Mouse (Mus musculus) kidney, postnatal 0 days (tissue): ENCODE measurements around the gene Sucla2. TPM values are rescaled to one million over a fixed set of nuclear protein-coding genes. Genes with fewer than 3 reads are reported as not detected.
A peak's percentile ranks its signal among the peaks of the same experiment; 100 is the strongest.

ENCODE experiments used
- ATAC-seq: fragments of 200-750 bp; cut with Nextera tagmentation; replicated peaks from 2 replicates; pipeline ENCODE4 v1.8.0; 2017; ENCODE audit warnings: low read depth, moderate number of reproducible peaks, moderate TSS enrichment, moderate library complexity; ENCODE audit not compliant: low FRiP score
- DNase-seq: peaks from one replicate; pipeline ENCODE4 v3.0.0-alpha.2; 2016; ENCODE audit warnings: low spot score
- H3K27ac ChIP-seq: fragments of 300-500 bp; sonication (generic); 2 replicates; pipeline ENCODE4 v1.5.1; 2014; ENCODE audit warnings: mild to moderate bottlenecking
- H3K27me3 ChIP-seq: fragments of 300-500 bp; sonication (generic); 2 replicates; pipeline ENCODE4 v1.6.1; 2014; ENCODE audit warnings: low read length, mixed read lengths; ENCODE audit not compliant: insufficient read depth
- H3K36me3 ChIP-seq: fragments of 300-500 bp; sonication (generic); 2 replicates; pipeline ENCODE4 v1.6.1; 2014; ENCODE audit warnings: low read length, mixed read lengths; ENCODE audit not compliant: insufficient read depth
- H3K4me1 ChIP-seq: fragments of 300-500 bp; sonication (generic); replicated peaks from 2 replicates; pipeline ENCODE4 v1.6.1; 2014; ENCODE audit warnings: antibody characterized with exemption, low read length, mixed read lengths; ENCODE audit not compliant: insufficient read depth
- H3K4me2 ChIP-seq: fragments of 300-500 bp; sonication (generic); 2 replicates; pipeline ENCODE4 v1.6.1; 2014; ENCODE audit warnings: mild to moderate bottlenecking, low read length, moderate library complexity, mixed read lengths
- H3K4me3 ChIP-seq: fragments of 300-500 bp; sonication (generic); replicated peaks from 2 replicates; pipeline ENCODE4 v1.5.1; 2014; ENCODE audit warnings: low read depth, low read length
- H3K9ac ChIP-seq: fragments of 300-500 bp; sonication (generic); 2 replicates; pipeline ENCODE4 v1.6.1; 2014; ENCODE audit warnings: low read depth, low read length
- H3K9me3 ChIP-seq: fragments of 300-500 bp; sonication (generic); replicated peaks from 2 replicates; pipeline ENCODE4 v1.6.1; 2016; ENCODE audit warnings: low read length, inconsistent platforms, mixed read lengths
- CTCF ChIP-seq: IDR thresholded peaks from 2 replicates; pipeline ENCODE4 v1.5.1; 2016; ENCODE audit warnings: antibody characterized with exemption, low read depth, mild to moderate bottlenecking, moderate library complexity
- WGBS: fragments of 180-500 bp; shearing (Covaris S2); extraction: QIAGEN DNeasy Blood & Tissue Kit; methylation state at CpG from one replicate; pipeline ENCODE4 v1.1.7; 2014; 5-methylcytosine and 5-hydroxymethylcytosine counted together
- polyA plus RNA-seq: library from polyadenylated mRNA; unstranded; fragments of >200 nt; fragmentation: Nextera tagmentation; extraction: Ambion mirVana; gene quantifications from 2 replicates; pipeline ENCODE4 v1.2.1, GENCODE M21; 2015

Sucla2 gene
- polyA plus RNA-seq, 1 experiment from 2014 or later, result 172 TPM

DNA sequence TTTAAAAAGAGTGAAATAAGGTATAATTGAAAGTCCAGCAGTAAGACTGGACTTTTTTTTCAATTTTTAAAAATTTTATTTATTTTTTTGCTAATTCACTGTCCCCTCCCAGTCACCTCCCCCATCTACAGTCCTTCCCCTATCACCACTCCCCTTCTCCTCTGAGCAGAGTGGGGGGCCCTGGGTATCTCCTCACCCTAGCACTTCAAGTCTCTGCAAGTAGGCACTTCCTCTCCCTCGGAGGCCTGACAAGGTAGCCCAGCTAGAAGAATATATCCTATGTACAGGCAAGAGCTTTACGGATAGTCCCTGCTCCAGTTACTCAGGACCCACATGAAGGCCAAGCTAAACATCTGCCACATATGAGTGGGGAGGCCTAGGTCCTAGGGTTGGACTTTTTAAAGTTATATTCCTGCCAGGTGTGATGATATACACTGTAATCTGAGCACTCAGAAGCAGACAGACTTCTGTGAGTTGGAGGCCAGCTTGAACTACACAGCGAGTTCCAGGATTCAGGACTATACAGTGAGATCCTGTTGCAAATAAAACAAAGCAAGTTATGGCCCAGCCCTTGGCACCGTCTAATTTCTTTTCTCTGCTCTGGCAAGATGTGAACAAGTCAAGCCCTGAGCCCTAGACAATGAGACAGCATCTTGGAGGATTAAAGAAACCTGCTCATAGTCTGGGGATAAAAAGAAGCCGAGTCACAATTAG is 41.4 kb upstream of the Sucla2 start:
- WGBS, result 39% methylated on average over 5 of the region's 5 CpGs
- Histone ChIP-seq H3K4me3 (no peak overlapping the region), H3K4me2 (no peak overlapping the region), H3K27me3 (no peaks in the 10 kb centered on the region), H3K9me3 (no peaks in the 10 kb centered on the region), H3K9ac (no peak overlapping the region), H3K4me1 (no peaks in the 10 kb centered on the region), H3K27ac (no peak overlapping the region), H3K36me3 (no peaks in the 10 kb centered on the region)
- DNase-seq (no peak), ATAC-seq (no peak)
- TF ChIP-seq CTCF, result no peak

DNA sequence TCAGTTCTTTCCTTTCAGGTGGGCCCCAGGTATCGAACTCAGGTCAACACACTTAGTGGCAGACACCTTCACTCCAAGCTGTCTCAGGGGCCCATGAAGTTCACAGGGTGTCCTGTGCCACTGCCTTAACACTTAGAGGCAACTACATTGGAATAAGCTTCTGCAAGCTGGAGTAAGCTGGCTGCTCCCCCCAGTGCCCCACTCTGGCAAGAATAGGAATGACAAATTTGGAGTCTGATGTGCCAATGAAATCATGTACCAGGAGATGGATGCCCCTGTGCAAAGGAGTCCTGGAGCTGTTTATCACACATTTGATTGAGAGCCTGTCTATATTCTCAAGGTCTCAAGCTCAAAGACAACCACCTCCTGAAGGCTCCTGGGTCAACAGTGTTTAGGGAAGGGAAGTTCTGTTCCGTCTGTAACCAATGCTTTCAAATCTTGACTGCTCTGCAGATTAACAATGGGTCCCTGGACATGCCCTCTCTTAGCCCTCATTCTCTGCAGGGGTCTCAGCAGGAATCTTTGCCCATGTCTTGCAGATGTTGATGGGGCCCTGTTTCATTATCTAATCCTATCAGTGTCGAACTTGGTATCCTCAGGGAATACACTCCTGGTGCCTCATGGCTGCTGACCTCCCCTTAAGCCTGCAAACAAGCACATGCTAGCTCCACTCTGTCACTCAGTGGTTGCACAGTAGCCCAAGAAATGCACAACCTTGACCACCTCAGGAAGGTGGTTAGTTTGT is 40.6 kb upstream of the Sucla2 start:
- H3K27me3 ChIP-seq, result no peaks in the 10 kb centered on the region
- no peaks in the 10 kb centered on the region for H3K4me1 ChIP-seq
- ATAC-seq (no peak), DNase-seq (no peak)
- no peak overlapping the region for H3K27ac ChIP-seq
- WGBS, result 77% methylated on average over 3 of the region's 3 CpGs
- no peaks in the 10 kb centered on the region for H3K9me3 ChIP-seq
- H3K4me3 ChIP-seq, result no peak overlapping the region
- H3K36me3 ChIP-seq, result no peaks in the 10 kb centered on the region
- TF ChIP-seq CTCF, result peak; percentile 22; the same call in 1 of the 2 replicates
- H3K9ac ChIP-seq, result no peak overlapping the region
- H3K4me2 ChIP-seq, result no peak overlapping the region

DNA sequence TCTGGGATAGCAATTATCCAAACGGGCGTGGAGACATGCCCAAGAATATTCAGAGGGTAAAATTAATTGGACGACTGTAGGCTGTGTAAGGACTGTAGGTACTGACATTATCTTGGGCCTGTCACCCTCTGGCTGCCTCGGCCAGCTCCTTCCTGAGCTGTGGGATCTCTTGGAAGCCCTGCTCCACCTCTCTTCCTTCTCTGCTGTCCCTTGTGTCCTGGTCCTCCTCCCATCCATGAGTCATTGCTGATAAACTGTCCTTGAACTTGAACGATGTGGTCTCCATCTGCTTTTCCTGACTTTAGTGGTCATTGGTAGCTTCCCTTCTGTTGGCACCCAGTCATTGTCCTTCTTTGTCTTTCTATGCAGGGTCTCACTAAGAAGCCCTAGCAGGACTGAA is 38.5 kb upstream of the Sucla2 start:
- H3K27me3 ChIP-seq, result no peaks in the 10 kb centered on the region
- no peak overlapping the region for H3K9ac ChIP-seq
- no peak overlapping the region for H3K27ac ChIP-seq
- TF ChIP-seq CTCF, result no peak
- WGBS, result 66% methylated on average over 5 of the region's 5 CpGs
- no peak for DNase-seq
- H3K9me3 ChIP-seq, result no peaks in the 10 kb centered on the region
- no peak overlapping the region for H3K4me2 ChIP-seq
- H3K4me3 ChIP-seq, result no peak overlapping the region
- no peak for ATAC-seq
- no peaks in the 10 kb centered on the region for H3K36me3 ChIP-seq
- no peaks in the 10 kb centered on the region for H3K4me1 ChIP-seq

DNA sequence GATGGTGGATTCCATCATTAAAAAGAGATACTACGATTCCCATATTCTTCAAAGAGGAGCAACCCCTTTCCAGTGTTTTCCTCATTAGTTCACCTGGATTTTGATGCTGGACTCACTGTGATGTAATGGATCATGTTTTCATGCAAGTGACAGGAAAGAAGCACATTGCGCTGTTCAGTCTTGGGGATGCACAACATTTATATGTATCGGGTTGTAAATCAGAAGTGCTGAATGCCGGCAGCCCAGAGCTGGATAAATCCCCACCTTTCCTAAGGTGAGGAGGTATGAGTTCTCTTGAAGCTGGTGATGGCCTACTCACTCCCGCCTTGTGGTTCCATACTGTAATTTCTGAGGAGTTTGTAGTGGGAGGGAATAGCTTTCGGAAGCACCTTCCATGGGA is 31.8 kb upstream of the Sucla2 start:
- ATAC-seq, result no peak
- H3K4me2 ChIP-seq, result no peak overlapping the region
- H3K27me3 ChIP-seq, result no peaks in the 10 kb centered on the region
- H3K27ac ChIP-seq, result no peak overlapping the region
- H3K9ac ChIP-seq, result no peak overlapping the region
- WGBS, result 93% methylated on average over 6 of the region's 6 CpGs
- H3K4me3 ChIP-seq, result no peak overlapping the region
- no peaks in the 10 kb centered on the region for H3K36me3 ChIP-seq
- no peak for DNase-seq
- H3K4me1 ChIP-seq, result no peaks in the 10 kb centered on the region
- no peak for TF ChIP-seq CTCF
- H3K9me3 ChIP-seq, result no peaks in the 10 kb centered on the region

DNA sequence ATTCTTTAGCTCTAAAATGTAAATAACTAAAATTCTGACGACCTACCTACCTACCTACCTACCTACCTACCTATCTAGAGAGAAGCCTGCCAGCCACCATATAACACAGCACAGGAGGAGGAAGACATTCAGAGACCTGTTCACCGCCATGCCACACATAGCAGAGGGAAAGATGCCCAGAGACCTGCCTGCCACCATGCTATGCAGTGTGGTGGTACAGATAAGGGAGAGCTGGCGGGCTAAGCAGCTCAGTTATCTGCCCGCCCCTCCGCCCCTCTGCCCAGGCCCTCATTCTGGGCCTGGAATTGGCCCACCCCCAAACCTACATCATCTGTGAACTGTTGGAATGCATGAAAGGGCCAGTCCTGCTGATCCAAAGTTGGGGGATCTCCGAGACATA is 31.0 kb upstream of the Sucla2 start:
- H3K9me3 ChIP-seq, result no peaks in the 10 kb centered on the region
- H3K4me3 ChIP-seq, result no peak overlapping the region
- WGBS, result 84% methylated on average over 6 of the region's 6 CpGs
- no peak for DNase-seq
- no peak for ATAC-seq
- no peak overlapping the region for H3K9ac ChIP-seq
- no peak overlapping the region for H3K4me2 ChIP-seq
- no peaks in the 10 kb centered on the region for H3K4me1 ChIP-seq
- no peak overlapping the region for H3K27ac ChIP-seq
- no peaks in the 10 kb centered on the region for H3K27me3 ChIP-seq
- no peak for TF ChIP-seq CTCF
- no peaks in the 10 kb centered on the region for H3K36me3 ChIP-seq

DNA sequence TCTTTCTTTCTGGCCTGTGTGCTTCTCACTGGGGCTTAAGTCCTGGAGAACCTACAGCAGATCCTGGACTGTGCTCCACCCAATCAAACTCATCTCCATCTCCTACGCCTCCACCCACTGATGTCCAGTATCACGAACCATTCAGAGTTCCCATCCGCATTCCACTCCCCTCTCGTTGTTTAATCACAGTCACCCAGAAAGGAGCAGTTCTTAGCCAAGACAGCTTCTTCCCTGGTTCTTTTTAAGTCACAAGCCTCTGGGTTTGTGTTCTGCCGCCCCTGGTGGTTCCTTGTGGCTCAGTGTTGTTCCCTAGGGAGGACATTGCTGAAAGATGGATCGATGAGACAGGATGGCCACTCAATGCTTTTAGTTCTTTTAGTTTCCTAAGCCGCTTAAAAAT is 29.4 kb upstream of the Sucla2 start:
- H3K9me3 ChIP-seq, result no peaks in the 10 kb centered on the region
- H3K36me3 ChIP-seq, result no peaks in the 10 kb centered on the region
- no peaks in the 10 kb centered on the region for H3K27me3 ChIP-seq
- no peak overlapping the region for H3K4me2 ChIP-seq
- WGBS, result 68% methylated on average over 7 of the region's 7 CpGs
- 0 out of 2 replicates have a peak, but pooled peaks have one; percentile 30 for TF ChIP-seq CTCF
- H3K4me3 ChIP-seq, result no peak overlapping the region
- no peak overlapping the region for H3K9ac ChIP-seq
- DNase-seq (no peak), ATAC-seq (no peak)
- no peak overlapping the region for H3K27ac ChIP-seq
- H3K4me1 ChIP-seq, result no peaks in the 10 kb centered on the region
